Mouse (Mus musculus) lung, postnatal 0 days (tissue): ENCODE results near the gene Sync. TPM values are rescaled to one million over a fixed set of nuclear protein-coding genes. Genes with fewer than 3 reads are reported as not detected.
A peak's percentile ranks its signal among the peaks of the same experiment; 100 is the strongest.

Experiments
- ATAC-seq: fragments of 200-750 bp; cut with Nextera tagmentation; 2 replicates; pipeline ENCODE4 v1.8.0; 2017; ENCODE audit warnings: moderate library complexity
- DNase-seq: peaks from one replicate; pipeline ENCODE4 v3.0.0-alpha.2; 2016; ENCODE audit warnings: low spot score
- H3K27ac ChIP-seq: fragments of 300-500 bp; sonication (generic); 2 replicates; pipeline ENCODE4 v1.5.1; 2014; ENCODE audit warnings: antibody characterized with exemption, mild to moderate bottlenecking, low read length, mixed read lengths
- H3K27me3 ChIP-seq: fragments of 300-500 bp; sonication (generic); replicated peaks from 2 replicates; pipeline ENCODE4 v1.6.1; 2014; ENCODE audit warnings: low read length, mixed read lengths; ENCODE audit not compliant: insufficient read depth
- H3K36me3 ChIP-seq: fragments of 300-500 bp; sonication (generic); 2 replicates; pipeline ENCODE4 v1.6.1; 2014; ENCODE audit warnings: low read length, mixed read lengths; ENCODE audit not compliant: insufficient read depth
- H3K4me1 ChIP-seq: fragments of 300-500 bp; sonication (generic); 2 replicates; pipeline ENCODE4 v1.6.1; 2014; ENCODE audit warnings: antibody characterized with exemption, low read depth, low read length, mixed read lengths; ENCODE audit not compliant: insufficient read depth
- H3K4me2 ChIP-seq: fragments of 300-500 bp; sonication (generic); replicated peaks from 2 replicates; pipeline ENCODE4 v1.6.1; 2014; ENCODE audit warnings: low read depth, mild to moderate bottlenecking, low read length, moderate library complexity, mixed read lengths
- H3K4me3 ChIP-seq: fragments of 300-500 bp; sonication (generic); 2 replicates; pipeline ENCODE4 v1.5.1; 2014; ENCODE audit warnings: low read depth, low read length
- H3K9ac ChIP-seq: fragments of 300-500 bp; sonication (generic); replicated peaks from 2 replicates; pipeline ENCODE4 v1.6.1; 2014; ENCODE audit warnings: low read depth, mild to moderate bottlenecking
- H3K9me3 ChIP-seq: fragments of 300-500 bp; sonication (generic); 2 replicates; pipeline ENCODE4 v1.6.1; 2016; ENCODE audit warnings: low read length, mixed read lengths
- CTCF ChIP-seq: IDR thresholded peaks from 2 replicates; pipeline ENCODE4 v1.5.1; 2016; ENCODE audit warnings: antibody characterized with exemption, mild to moderate bottlenecking
- EP300 ChIP-seq: IDR thresholded peaks from 2 replicates; pipeline ENCODE4 v1.6.1; 2016; ENCODE audit warnings: antibody characterized with exemption, mild to moderate bottlenecking, control low read depth
- WGBS: fragments of 180-500 bp; shearing (Covaris S2); extraction: QIAGEN DNeasy Blood & Tissue Kit; methylation state at CpG from one replicate; pipeline ENCODE4 v1.1.7; 2014; 5-methylcytosine and 5-hydroxymethylcytosine counted together
- polyA plus RNA-seq: library from polyadenylated mRNA; unstranded; fragments of >200 nt; fragmentation: Nextera tagmentation; extraction: Ambion mirVana; gene quantifications from 2 replicates; pipeline ENCODE4 v1.2.1, GENCODE M21; 2015

The Sync gene
- polyA plus RNA-seq, 1 experiment from 2014 or later: 0.80 TPM

- 58% methylated on average over 7 of the region's 7 CpGs for WGBS
- TF ChIP-seq CTCF (no peak), EP300 (no peak)
- H3K9ac ChIP-seq: no peak overlapping the region
- ATAC-seq: no peak
- no peaks in the 10 kb centered on the region for H3K9me3 ChIP-seq
- H3K36me3 ChIP-seq: no peaks in the 10 kb centered on the region
- H3K27me3 ChIP-seq: 0 out of 2 replicates have a peak, but pooled peaks cover 3% of the 10 kb centered on the region
- no peak for DNase-seq
- H3K4me2 ChIP-seq: no peak overlapping the region
- peaks cover 4% of the 10 kb centered on the region; the same call in 1 of the 2 replicates for H3K4me1 ChIP-seq
- H3K27ac ChIP-seq: no peak overlapping the region; the same call in 1 of the 2 replicates
- H3K4me3 ChIP-seq: no peak overlapping the region
These were observed 38.1 kb upstream of the Sync start for GRCm38 (mm10) chr4:129249288-129249687.

- 33% methylated on average over 15 of the region's 15 CpGs for WGBS
- Histone ChIP-seq H3K36me3 (no peaks in the 10 kb centered on the region), H3K9me3 (no peaks in the 10 kb centered on the region), H3K4me2 (0 out of 2 replicates have a peak overlapping the region, but pooled peaks have one; percentile 12), H3K9ac (0 out of 2 replicates have a peak overlapping the region, but pooled peaks have one; percentile 12), H3K4me1 (peaks cover 4% of the 10 kb centered on the region; the same call in 1 of the 2 replicates), H3K27ac (peak overlapping the region; percentile 75), H3K27me3 (0 out of 2 replicates have a peak, but pooled peaks cover 3% of the 10 kb centered on the region), H3K4me3 (no peak overlapping the region)
- DNase-seq (peak; percentile 78), ATAC-seq (peak; percentile 55)
- no peak for TF ChIP-seq CTCF
- no peak for TF ChIP-seq EP300
These were observed 36.5 kb upstream of the Sync start for GRCm38 (mm10) chr4:129250759-129251481.

DNA sequence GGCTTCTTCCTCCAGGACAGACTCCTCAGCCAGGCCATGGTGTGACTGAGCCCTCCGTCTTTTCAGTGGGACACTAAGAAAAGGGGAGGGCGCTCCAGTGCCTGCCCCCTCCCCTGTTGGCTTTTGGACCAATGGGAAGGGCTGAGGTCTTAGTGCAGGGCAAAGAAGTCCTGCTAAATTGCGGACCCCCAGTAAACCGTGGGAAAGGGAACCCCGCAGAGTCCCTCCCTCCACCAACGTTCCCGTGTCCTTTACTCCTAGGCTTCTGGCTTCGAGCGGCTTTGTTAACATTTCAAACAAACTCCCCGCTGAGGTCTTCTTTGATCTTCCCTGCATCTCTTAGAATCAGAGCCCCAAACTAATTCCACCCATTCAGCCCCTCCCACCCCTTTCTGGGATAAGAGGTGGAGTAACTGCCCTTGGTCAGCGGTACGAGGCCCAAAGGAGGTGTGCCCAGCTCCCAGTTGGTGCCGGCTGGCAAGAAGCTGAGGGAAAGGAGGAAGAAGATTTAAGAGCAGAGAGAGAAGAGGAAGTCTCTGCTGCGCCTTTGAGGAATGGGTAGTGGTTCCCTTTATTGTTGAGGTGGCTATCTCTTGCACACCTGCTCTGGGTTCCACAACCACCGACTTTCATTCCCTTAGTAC is 35.8 kb upstream of the Sync start:
- H3K27me3 ChIP-seq: 0 out of 2 replicates have a peak, but pooled peaks cover 3% of the 10 kb centered on the region
- 0 out of 2 replicates have a peak overlapping the region, but pooled peaks have one; percentile 12 for H3K4me2 ChIP-seq
- H3K36me3 ChIP-seq: no peaks in the 10 kb centered on the region
- 0 out of 2 replicates have a peak overlapping the region, but pooled peaks have one; percentile 12 for H3K9ac ChIP-seq
- peak; percentile 49 for DNase-seq
- H3K4me3 ChIP-seq: no peak overlapping the region
- 7% methylated on average over 14 of the region's 15 CpGs for WGBS
- H3K9me3 ChIP-seq: no peaks in the 10 kb centered on the region
- TF ChIP-seq CTCF: no peak
- no peak for TF ChIP-seq EP300
- H3K27ac ChIP-seq: peak overlapping the region; percentile 75
- peak; percentile 14; the same call in 1 of the 2 replicates for ATAC-seq
- H3K4me1 ChIP-seq: peaks cover 4% of the 10 kb centered on the region; the same call in 1 of the 2 replicates

- Histone ChIP-seq H3K27ac (no peak overlapping the region), H3K4me1 (peaks cover 4% of the 10 kb centered on the region; the same call in 1 of the 2 replicates), H3K9me3 (no peaks in the 10 kb centered on the region), H3K4me2 (no peak overlapping the region), H3K4me3 (no peak overlapping the region), H3K27me3 (0 out of 2 replicates have a peak, but pooled peaks cover 3% of the 10 kb centered on the region), H3K9ac (no peak overlapping the region), H3K36me3 (no peaks in the 10 kb centered on the region)
- TF ChIP-seq EP300: no peak
- ATAC-seq (no peak), DNase-seq (no peak)
- 81% methylated on average over 2 of the region's 2 CpGs for WGBS
These were observed 34.9 kb upstream of the Sync start for GRCm38 (mm10) chr4:129252492-129252891.

- 84% methylated on average over 3 of the region's 3 CpGs for WGBS
- Histone ChIP-seq H3K4me3 (no peak overlapping the region), H3K9ac (no peak overlapping the region), H3K4me2 (no peak overlapping the region), H3K36me3 (no peaks in the 10 kb centered on the region), H3K27me3 (0 out of 2 replicates have a peak, but pooled peaks cover 3% of the 10 kb centered on the region), H3K9me3 (no peaks in the 10 kb centered on the region), H3K27ac (no peak overlapping the region), H3K4me1 (0 out of 2 replicates have a peak, but pooled peaks cover 4% of the 10 kb centered on the region)
- TF ChIP-seq CTCF (no peak), EP300 (no peak)
- DNase-seq (no peak), ATAC-seq (no peak)
These were observed 32.8 kb upstream of the Sync start for GRCm38 (mm10) chr4:129254571-129254970.
